Mouse (Mus musculus) heart, adult 10 weeks (tissue): Measurements from ENCODE around the gene Tnpo2. TPM values are rescaled to one million over a fixed set of nuclear protein-coding genes. Genes with fewer than 3 reads are reported as not detected.

ENCODE experiments used
- polyA plus RNA-seq: library from polyadenylated mRNA; stranded (reverse); fragments of 350-450 nt; fragmentation: Illumina TruSeq; extraction: RNeasy Lipid Tissue Mini Kit (QIAGEN cat#74804); gene quantifications from one replicate; pipeline ENCODE4 v1.2.3, GENCODE M21; 2014; ENCODE audit warnings: low read depth, low replicate concordance

Gene Tnpo2
- polyA plus RNA-seq = 18.9 TPM

DNA sequence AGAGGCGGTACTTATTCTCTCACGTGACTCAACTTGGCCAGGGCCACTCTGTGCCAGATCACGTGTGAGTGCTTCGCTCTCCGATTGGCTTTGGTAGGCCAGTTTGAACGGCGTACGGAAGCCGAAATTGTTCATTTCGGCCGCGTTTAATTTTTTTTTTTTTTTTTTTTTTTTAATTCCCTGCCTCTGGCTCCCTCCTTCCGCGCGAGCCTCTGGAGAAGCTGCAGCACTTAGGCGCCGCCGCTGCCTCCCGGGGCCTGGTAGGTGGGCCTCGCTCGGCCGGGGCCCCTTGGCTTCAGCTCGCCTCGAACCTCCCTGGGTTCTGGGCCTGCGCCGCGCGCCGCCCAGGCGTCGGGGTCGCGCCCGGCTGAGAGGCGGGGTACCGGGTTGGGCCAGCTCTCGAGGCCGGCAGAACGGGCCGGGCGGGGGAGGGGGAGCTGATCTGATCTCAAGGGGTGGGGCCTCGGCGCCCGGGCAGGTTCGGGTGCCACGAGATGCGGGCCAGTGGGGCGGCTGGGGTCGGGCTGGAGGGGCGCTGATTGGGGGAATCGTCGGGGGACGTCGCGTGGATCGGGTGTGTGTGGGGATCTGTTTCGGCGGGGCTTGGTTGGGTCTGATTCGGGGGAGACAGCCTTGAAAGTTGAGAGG, at the start of gene Tnpo2:
Gene Tnpo2, plus strand, starts transcription at position 198 of the 648 bp plus-strand sequence.

GRCm38 (mm10) chr8:84990349-84990748, 46.4 kb upstream of the Tnpo2 start, which contains the start of gene Hook2:
Gene Hook2, plus strand, starts transcription at chr8:84990603.

GRCm38 (mm10) chr8:85014431-85014830, 22.3 kb upstream of the Tnpo2 start, which contains the start of gene Best2:
Gene Best2, minus strand, starts transcription at chr8:85014531.

DNA sequence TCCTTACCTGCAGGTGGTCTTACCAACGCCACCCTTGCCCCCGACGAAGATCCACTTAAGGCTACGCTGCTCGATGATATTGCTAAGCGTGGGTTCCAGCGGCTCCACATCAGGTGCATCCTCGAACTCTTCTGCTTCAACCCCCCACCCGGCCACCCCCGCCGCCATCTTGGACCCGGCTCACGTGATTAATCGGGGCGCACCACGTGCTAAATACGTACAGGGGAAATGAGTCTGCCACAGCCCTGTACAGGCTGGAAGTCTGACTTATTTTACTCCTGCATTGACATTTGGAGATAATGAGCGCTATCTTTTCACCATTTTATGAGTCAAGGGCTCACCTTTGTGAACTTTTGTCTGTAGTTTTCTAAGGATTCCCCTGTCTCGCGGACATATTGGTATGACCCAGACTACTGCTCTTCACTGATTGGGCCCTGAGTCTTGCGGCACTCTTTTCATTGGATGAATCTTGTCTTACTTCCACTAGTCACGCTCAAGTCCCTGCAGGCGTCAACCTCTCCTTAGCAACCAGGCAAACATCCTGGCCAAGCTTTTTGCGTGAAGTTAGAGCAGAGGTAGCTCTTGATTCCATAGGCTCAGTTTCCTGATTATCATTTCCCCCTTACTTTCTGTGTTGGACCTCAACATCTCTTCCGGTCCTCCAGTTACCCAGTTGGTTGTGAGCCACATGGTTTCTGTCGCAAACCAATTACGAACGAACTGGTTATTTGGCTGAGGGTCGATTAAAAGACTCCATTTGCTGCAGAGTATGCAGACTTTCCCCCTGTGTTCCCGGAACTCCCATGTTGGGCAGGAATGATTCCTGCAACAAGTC, 11.4 kb upstream of the Tnpo2 start, which contains the start of gene Asna1:
Gene Asna1, minus strand, starts transcription at position 184 of the 835 bp plus-strand sequence.

GRCm38 (mm10) chr8:85026670-85027515, 9.8 kb upstream of the Tnpo2 start, which contains the start of gene Trir:
Gene Trir, plus strand, starts transcription at chr8:85026823.

DNA sequence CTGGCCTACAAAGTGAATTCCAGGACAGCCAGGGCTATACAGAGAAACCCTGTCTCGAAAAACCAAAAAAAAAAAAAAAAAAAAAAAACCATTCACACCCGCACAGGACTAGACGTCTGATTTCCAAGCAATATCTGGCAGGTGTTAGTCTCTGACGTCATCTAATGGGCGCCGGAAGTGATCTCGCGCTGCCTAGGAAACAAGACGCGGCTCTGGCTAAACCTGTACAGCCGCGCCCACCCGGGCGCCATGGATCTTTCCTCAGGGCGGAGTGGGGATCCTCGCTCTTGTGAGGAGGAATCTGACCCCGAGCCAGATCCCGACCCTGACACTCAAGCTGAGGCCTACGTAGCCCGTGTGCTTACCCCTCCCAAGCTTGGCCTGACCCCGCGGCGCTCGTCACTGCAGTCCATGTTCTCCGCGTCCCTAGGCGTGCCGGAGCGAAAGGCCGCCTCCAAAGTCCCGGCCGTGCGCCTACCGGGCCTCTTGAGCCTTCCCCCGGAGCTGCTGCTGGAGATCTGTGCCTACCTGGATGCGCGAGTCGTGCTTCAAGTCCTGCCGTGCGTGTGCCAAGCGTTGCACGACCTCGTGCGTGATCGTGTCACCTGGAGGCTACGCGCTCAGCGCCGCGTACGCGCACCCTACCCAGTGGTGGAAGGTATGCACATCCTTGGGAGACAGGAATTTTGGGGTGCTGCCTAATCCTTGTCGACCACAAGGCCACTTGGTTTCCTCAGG, 23.3 kb downstream of the Tnpo2 start, which contains the start of gene Fbxw9:
Gene Fbxw9, plus strand, starts transcription at position 177 of the 738 bp plus-strand sequence.

DNA sequence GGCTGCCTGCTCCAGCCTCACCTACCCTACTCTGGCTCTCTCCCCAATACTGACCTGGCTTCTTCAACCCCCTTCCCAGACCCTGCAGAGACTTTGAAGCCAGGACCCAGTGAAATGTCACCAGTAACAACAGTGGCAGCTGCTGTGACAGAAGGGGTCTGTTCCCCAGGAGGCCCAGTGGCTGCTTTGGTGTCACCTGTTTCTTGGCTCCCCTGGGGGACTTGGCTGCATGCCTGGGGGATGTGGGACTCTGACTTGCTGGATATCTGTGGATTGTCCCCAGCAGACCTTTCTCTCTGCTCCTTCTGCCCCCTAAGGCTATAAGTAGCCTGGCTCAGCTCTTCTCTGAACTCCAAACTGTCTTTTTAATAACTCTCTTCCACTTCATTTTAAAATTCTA, 31.3 kb downstream of the Tnpo2 start, which contains the start of gene Gm5741:
Gene Gm5741, minus strand, starts transcription at position 1 of the 400 bp plus-strand sequence.

DNA sequence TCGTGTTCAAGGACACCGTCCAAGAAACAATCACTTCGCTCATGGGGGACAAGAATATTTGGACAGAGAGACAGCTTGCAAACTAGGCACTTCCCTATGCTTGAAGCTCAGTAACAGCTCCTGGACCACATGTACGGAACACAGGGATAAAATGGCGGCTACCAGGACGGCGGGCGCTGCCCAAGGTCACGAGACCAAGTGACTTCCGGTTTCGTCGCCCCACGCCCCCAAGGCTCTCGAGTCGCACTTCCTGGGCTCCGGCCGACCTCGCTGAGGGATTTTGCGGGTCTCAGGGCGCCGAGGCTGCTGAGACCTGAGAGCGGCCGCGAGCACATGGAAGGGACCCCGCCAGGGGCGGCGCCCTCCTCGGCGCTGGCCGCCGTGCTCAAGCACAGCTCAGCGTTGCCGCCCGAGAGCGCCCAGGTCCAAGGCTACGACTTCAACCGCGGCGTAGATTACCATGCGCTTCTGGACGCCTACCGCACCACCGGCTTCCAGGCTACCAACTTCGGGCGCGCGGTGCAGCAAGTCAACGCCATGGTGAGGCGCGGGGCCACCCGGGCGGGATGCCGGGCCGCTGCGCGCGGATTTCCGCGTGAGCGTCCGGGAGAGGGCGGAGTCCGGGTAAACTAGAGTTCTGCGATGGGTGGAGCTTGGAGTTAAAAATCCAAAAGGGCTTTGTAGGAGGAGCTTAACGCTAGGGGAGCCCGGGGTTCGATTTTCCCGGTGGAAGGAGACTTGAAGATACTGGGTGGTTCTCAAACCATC, 35.0 kb downstream of the Tnpo2 start, which contains the start of gene Dhps:
Gene Dhps, plus strand, starts transcription at position 244 of the 768 bp plus-strand sequence.

GRCm38 (mm10) chr8:85080532-85081215, 44.0 kb downstream of the Tnpo2 start, which contains the start of gene Wdr83os:
Gene Wdr83os, plus strand, starts transcription at chr8:85080740.

GRCm38 (mm10) chr8:85081216-85081555, 44.5 kb downstream of the Tnpo2 start, which contains the start of gene Wdr83:
Gene Wdr83, minus strand, starts transcription at chr8:85081306.

DNA sequence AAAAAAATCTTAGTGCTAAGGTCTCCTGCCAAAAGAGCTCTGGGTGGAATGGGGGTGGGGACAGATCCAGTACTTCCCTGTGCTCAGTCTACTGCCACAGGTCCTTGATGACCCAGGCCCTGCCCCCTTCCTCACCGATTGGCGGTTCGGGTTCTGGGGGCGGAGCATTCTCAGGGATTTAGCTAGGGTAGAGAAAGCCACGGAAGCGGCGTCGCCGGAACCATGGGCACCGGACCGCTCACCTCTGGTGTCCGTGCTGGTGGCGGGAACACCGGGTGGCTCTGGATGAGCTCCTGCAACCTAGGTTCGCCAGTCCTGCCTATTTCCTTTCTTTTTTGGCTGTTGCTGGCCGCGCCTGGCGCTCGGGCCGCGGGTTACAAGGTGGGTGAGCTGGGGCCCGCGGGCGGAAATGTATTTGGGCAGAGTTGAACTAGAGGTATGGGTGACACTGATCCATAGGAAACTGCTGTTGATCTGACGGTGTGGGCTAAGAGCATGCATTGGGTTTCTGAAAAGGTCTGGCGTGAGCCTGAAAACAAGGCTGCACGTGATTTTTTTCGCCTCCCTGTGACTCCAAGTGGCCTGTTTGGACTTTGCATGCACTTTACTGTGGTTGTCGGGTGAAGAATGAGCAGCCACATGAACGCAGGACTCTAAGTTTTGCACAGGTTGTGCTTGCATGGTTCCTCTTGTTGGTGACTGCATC, 46.5 kb downstream of the Tnpo2 start, which contains the start of gene Man2b1:
Gene Man2b1, plus strand, starts transcription at position 163 of the 706 bp plus-strand sequence.

Other genes with a start within 250 kb of the Tnpo2 start
- gene Nfix, start 236.6 kb upstream of the Tnpo2 start, polyA plus RNA-seq = 84.9 TPM
- 14.0 TPM for gene Dand5, start 214.1 kb upstream of the Tnpo2 start, polyA plus RNA-seq
- gene Gadd45gip1, start 205.4 kb upstream of the Tnpo2 start, polyA plus RNA-seq = 28.8 TPM
- 101 TPM for gene Rad23a, start 196.2 kb upstream of the Tnpo2 start, polyA plus RNA-seq
- gene Calr, start 190.0 kb upstream of the Tnpo2 start, polyA plus RNA-seq = 330 TPM
- gene Farsa, start 179.9 kb upstream of the Tnpo2 start, polyA plus RNA-seq = 26.7 TPM
- gene Syce2, start 164.8 kb upstream of the Tnpo2 start, polyA plus RNA-seq = 0.92 TPM
- gene Gcdh, start 143.0 kb upstream of the Tnpo2 start, polyA plus RNA-seq = 84.6 TPM
- gene Klf1, start 135.0 kb upstream of the Tnpo2 start, polyA plus RNA-seq = 0.29 TPM
- gene Dnase2a, start 128.4 kb upstream of the Tnpo2 start, polyA plus RNA-seq = 9.4 TPM
- 0.13 TPM for gene Mast1, start 99.6 kb upstream of the Tnpo2 start, polyA plus RNA-seq
- gene Rtbdn, start 89.9 kb upstream of the Tnpo2 start, polyA plus RNA-seq = not detected
- not detected for gene Gm49661, start 67.5 kb upstream of the Tnpo2 start, polyA plus RNA-seq
- gene Prdx2, start 67.3 kb upstream of the Tnpo2 start, polyA plus RNA-seq = 451 TPM
- 30.6 TPM for gene Rnaseh2a, start 67.1 kb upstream of the Tnpo2 start, polyA plus RNA-seq
- 16.7 TPM for gene Junb, start 58.2 kb upstream of the Tnpo2 start, polyA plus RNA-seq
- gene Hook2, start 46.3 kb upstream of the Tnpo2 start, polyA plus RNA-seq = 3.5 TPM
- gene Best2, start 22.4 kb upstream of the Tnpo2 start, polyA plus RNA-seq = not detected
- 85.3 TPM for gene Asna1, start 11.6 kb upstream of the Tnpo2 start, polyA plus RNA-seq
- 63.4 TPM for gene Trir, start 10.1 kb upstream of the Tnpo2 start, polyA plus RNA-seq
- gene Fbxw9, start 23.1 kb downstream of the Tnpo2 start, polyA plus RNA-seq = 4.0 TPM
- gene Gm5741, start 31.1 kb downstream of the Tnpo2 start, polyA plus RNA-seq = not detected
- gene Dhps, start 34.8 kb downstream of the Tnpo2 start, polyA plus RNA-seq = 30.4 TPM
- gene Wdr83os, start 43.8 kb downstream of the Tnpo2 start, polyA plus RNA-seq = 54.9 TPM
- gene Wdr83, start 44.4 kb downstream of the Tnpo2 start, polyA plus RNA-seq = 42.4 TPM
- gene Man2b1, start 46.4 kb downstream of the Tnpo2 start, polyA plus RNA-seq = 28.3 TPM
- 2.2 TPM for gene Zfp791, start 86.2 kb downstream of the Tnpo2 start, polyA plus RNA-seq
- gene Cks1brt, start 115.0 kb downstream of the Tnpo2 start, polyA plus RNA-seq = not detected
- not detected for gene Olfr371, start 189.1 kb downstream of the Tnpo2 start, polyA plus RNA-seq